Mouse (Mus musculus): ENCODE data around the gene Trnau1ap. TPM values are rescaled to one million over a fixed set of nuclear protein-coding genes. Genes with fewer than 3 reads are reported as not detected.

The Trnau1ap gene
- polyA plus RNA-seq (2012; rRNA removed): 18.9 and 25.9 TPM in 2 replicates

- no peak for DNase-seq (ENCODE audit: low read depth)
Observed at GRCm38 (mm10) chr4:132329115-132329834, at the start of gene Trnau1ap. Gene Trnau1ap, minus strand, starts transcription at chr4:132329538.

DNA sequence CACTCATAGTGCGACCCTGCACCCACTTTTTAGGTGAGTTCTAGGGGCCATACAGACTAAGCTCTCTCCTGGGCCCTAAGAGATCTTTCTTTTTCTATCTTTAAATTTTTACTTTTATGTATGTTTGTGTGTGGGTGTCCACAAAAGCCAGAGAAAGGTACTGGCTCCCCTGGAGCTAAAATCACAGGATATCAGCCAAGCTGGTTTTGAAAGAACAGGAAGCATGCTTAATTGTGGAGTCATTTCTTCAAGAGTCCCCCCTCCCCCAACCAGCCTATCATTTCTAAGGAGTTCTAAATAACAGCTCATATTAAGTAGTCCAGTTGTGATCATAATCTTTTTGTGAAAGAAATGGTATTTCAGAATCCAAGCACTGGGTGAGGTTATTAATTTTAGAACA lies 44.5 kb upstream of the Trnau1ap start:
- peak; percentile 61 for DNase-seq (ENCODE audit: low read depth)

GRCm38 (mm10) chr4:132369953-132370750 lies 40.8 kb upstream of the Trnau1ap start:
- DNase-seq (ENCODE audit: low read depth): no peak

GRCm38 (mm10) chr4:132367480-132368201 lies 38.3 kb upstream of the Trnau1ap start:
- DNase-seq (ENCODE audit: low read depth): no peak

- DNase-seq (ENCODE audit: low read depth): no peak
Observed at GRCm38 (mm10) chr4:132365450-132366060, 36.2 kb upstream of the Trnau1ap start.

- DNase-seq (ENCODE audit: low read depth): no peak
Observed at GRCm38 (mm10) chr4:132363487-132363886, 34.1 kb upstream of the Trnau1ap start.

DNA sequence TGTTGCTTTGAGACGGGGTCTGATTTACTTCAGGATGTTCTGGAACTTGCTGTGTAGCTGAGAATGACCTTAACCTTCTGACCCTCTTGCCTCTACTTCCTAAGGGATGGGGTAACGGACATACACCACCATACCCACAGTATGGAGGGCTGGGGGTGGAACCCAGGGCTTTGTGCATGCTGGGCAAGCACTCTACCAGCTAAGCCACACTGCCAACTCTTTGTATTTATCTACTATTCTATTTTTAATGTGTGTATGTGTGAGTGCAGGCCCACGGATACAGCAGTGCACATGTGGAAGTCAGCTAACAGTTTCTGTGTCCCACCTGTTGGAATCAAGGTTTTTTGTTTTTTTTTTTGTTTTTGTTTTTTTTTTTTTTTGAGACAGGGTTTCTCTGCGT lies 30.2 kb upstream of the Trnau1ap start:
- no peak for DNase-seq (ENCODE audit: low read depth)

GRCm38 (mm10) chr4:132356170-132356569 lies 26.8 kb upstream of the Trnau1ap start:
- DNase-seq (ENCODE audit: low read depth): no peak

- no peak for DNase-seq (ENCODE audit: low read depth)
Observed at GRCm38 (mm10) chr4:132355403-132355802, 26.1 kb upstream of the Trnau1ap start.

DNA sequence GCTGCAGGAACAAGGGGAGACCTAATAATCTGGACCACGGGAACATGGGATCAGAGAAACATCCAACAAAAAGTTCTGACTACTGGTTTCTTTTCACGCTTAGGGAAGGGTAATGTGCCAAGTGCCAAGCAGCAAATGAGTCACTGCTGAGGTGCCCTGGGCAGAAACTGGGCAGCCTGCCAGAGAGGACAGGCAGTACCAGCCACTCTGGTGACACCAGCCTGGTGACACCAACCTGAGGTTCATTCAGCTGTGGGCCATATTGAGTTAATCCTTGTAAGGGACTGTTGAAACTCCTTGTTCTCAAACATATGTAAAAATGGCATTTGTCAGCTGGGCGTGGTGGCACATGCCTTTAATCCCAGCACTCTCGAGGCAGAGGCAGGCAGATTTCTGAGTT lies 25.2 kb upstream of the Trnau1ap start:
- DNase-seq (ENCODE audit: low read depth): peak; percentile 85

GRCm38 (mm10) chr4:132353481-132353885 lies 24.1 kb upstream of the Trnau1ap start, which contains the start of gene Rcc1:
Gene Rcc1, minus strand, starts transcription at chr4:132353605.
- no peak for DNase-seq (ENCODE audit: low read depth)

- DNase-seq (ENCODE audit: low read depth): no peak
Observed at GRCm38 (mm10) chr4:132352739-132353138, 23.4 kb upstream of the Trnau1ap start.

- DNase-seq (ENCODE audit: low read depth): no peak
Observed at GRCm38 (mm10) chr4:132351401-132351800, 22.1 kb upstream of the Trnau1ap start.

DNA sequence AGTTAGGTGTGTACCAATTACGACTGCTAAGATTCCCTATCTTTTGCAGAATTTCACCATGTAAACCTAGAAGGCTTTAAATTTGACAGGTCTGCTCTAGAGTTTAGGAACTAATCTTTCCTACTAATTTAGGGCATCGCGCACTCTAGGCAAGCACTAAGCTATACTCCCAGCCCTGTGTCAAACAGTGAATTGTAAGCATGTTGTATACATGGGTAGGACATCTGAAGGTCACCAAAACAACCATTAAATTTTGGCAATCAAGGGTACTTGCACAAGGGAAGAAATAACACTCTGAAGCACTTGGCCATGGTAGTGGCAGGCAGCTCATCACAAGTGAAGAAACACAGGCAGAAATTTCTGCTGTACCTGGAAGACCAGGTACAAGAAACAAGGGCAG lies 21.5 kb upstream of the Trnau1ap start:
- no peak for DNase-seq (ENCODE audit: low read depth)

DNA sequence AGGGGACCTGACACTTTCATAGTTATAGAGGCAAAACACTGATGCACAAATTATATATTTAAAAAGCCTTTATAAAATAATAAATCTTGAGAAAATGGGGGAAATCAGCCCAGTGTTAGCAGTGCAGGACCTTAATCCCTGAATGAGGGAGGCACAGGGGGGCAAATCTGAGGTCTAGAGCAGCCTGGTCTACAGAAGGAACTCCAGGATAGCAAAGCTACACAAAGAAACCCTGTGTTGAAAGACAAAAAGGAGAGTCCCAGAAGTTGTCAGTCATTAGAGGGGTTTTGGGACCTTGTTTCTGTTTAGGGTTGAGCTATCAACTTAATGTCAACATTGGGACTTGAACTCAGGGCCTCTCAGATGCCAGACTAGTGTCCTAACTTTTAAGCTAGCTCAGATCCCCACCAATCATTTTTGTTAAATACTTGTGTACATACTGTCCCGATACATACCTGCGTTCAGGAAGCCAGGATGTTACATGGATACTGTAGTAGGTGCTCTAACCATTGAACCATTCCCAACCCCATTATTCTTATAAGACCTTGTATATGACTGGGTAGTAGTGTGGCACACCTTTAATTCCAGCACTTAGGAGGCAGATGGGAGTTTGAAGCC lies 20.9 kb upstream of the Trnau1ap start:
- no peak for DNase-seq (ENCODE audit: low read depth)

GRCm38 (mm10) chr4:132349495-132350122 lies 20.3 kb upstream of the Trnau1ap start:
- DNase-seq (ENCODE audit: low read depth): no peak

GRCm38 (mm10) chr4:132346661-132347060 lies 17.3 kb upstream of the Trnau1ap start:
- no peak for DNase-seq (ENCODE audit: low read depth)

DNA sequence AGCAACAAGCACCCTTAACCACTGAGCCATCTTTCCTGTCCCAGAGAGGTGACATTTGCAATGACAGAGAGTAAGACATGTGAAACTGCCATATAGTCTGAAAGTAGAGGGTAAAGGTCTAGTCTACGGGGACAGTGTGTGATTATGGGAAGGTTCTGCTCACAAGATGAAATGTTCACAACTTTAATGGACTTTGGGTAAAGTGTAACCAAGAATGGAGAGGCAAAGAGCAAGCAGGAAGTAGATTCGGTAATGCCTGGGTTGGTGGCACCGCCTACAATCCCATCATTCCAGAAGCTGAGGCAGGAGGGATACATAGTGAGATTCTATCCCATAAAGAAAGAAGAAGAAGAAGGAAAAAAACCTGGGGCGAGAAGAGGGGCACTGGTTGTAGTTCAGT lies 16.9 kb upstream of the Trnau1ap start:
- DNase-seq (ENCODE audit: low read depth): no peak

DNA sequence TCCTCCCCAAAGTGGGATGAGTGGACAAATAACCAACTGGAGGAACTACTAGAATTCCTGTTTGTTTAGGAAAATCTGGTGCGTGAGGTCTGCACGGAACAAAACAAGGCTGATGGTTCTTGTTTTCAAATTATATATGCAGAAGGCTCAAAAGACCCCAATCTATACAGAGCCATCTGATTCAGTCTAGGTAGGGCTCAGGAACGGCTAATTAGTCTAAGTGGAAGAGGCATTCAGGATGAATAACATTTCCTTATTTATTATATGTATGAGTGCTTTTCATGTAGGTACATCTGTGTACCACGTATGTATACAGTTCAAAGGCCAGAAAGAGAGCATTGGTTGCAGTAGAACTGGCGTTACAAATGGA lies 16.5 kb upstream of the Trnau1ap start:
- DNase-seq (ENCODE audit: low read depth): no peak

DNA sequence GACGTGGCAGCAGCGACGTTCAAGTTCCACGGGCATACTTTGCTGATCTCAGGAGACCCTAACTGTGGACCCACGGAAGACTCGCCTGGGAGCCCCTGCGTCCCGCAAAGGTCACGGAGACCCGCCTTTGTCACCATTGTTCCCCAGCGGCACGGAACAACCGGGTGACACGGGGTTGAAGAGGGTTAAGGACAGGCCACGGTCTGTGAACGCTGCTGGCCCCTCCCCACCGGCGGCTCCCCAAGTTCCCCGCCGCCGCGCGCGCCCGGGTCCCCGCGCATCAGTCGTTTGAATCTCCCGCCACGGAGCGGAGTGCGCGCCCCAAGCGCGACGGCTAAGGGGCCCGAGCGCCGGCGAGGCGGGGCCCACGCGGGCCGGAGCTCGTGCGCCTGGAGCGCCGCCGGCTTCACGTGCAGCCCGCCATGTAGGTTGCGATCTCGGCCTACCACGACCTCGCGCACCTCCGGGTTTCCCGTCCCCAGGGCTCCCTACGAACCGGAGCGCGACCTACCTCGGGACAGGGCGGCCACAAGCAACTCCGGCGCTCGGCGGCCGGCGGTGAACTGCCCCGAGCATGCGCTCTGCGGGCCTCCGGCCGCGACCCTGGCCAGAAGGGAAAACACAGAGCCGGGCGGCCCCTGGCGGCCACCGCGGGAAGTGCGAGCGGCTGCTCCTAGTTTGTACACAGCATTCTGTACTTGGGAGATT lies 16.0 kb upstream of the Trnau1ap start:
- no peak for DNase-seq (ENCODE audit: low read depth)

All from gonadal fat pad, adult 2 months (tissue).